Mouse (Mus musculus) left cerebral cortex, postnatal 14 days (tissue): ENCODE data around the gene Sned1. TPM values are rescaled to one million over a fixed set of nuclear protein-coding genes. Genes with fewer than 3 reads are reported as not detected.
A peak's percentile ranks its signal among the peaks of the same experiment; 100 is the strongest.

Source experiments
- DNase-seq, 2 experiments: peaks; one replicate each; pipeline ENCODE4 v3.0.0; 2021 to 2022; ENCODE audit warnings: low spot score in 2 of 2, mixed read lengths in 1 of 2
- intact Hi-C: fragments of 180-260 bp; cut with DNase I; formaldehyde crosslinking; loops from one replicate; pipeline ENCODE4 v1.15.1; 2025
- total RNA-seq, 2 experiments: library from RNA; stranded (reverse); gene quantifications; 2 replicates each; pipeline ENCODE4 v1.2.3; 2021

Gene Sned1
- total RNA-seq, 2 experiments from 2014 or later = 7.7 to 8.2 TPM

GRCm38 (mm10) chr1:93225731-93226520, 9.7 kb upstream of the Sned1 start:
- intact Hi-C loops = loop anchor here (5.0 kb wide), 1 partner anchor 49 kb away; no protein-coding TSS in a partner anchor
- DNase-seq = no peak

- no peak for DNase-seq
- intact Hi-C loops = loop anchor here (5.0 kb wide), 1 partner anchor 50 kb away; no protein-coding TSS in a partner anchor
Measured at GRCm38 (mm10) chr1:93227303-93227975, 8.2 kb upstream of the Sned1 start.

GRCm38 (mm10) chr1:93227976-93228365, 7.7 kb upstream of the Sned1 start:
- DNase-seq = no peak
- intact Hi-C loops = loop anchor here (5.0 kb wide), 1 partner anchor 51 kb away; no protein-coding TSS in a partner anchor

GRCm38 (mm10) chr1:93229221-93229620, 6.4 kb upstream of the Sned1 start:
- DNase-seq = no peak
- intact Hi-C loops = loop anchor here (5.0 kb wide), 1 partner anchor 52 kb away; no protein-coding TSS in a partner anchor

- intact Hi-C loops = loop anchor here (5.0 kb wide), 1 partner anchor 52 kb away; no protein-coding TSS in a partner anchor
- DNase-seq = no peak
Measured at GRCm38 (mm10) chr1:93229626-93230025, 6.0 kb upstream of the Sned1 start.

- peak in 1 of 2 experiments; percentile 12 for DNase-seq
- intact Hi-C loops = no loop called here
Measured at GRCm38 (mm10) chr1:93236545-93236924, 894 bp downstream of the Sned1 start.

GRCm38 (mm10) chr1:93237676-93238075, 2.0 kb downstream of the Sned1 start:
- intact Hi-C loops = no loop called here
- DNase-seq = no peak

- peak in 1 of 2 experiments; percentile 12 for DNase-seq
- intact Hi-C loops = no loop called here
Measured at GRCm38 (mm10) chr1:93238201-93238600, 2.6 kb downstream of the Sned1 start.

GRCm38 (mm10) chr1:93245936-93246335, 10.3 kb downstream of the Sned1 start:
- DNase-seq = no peak
- intact Hi-C loops = no loop called here

GRCm38 (mm10) chr1:93252586-93252985, 16.9 kb downstream of the Sned1 start:
- no peak for DNase-seq
- intact Hi-C loops = no loop called here

- intact Hi-C loops = no loop called here
- no peak for DNase-seq
Measured at GRCm38 (mm10) chr1:93255761-93256160, 20.1 kb downstream of the Sned1 start.

- intact Hi-C loops = no loop called here
- no peak for DNase-seq
Measured at GRCm38 (mm10) chr1:93257560-93257959, 21.9 kb downstream of the Sned1 start.

- DNase-seq = no peak
- intact Hi-C loops = no loop called here
Measured at GRCm38 (mm10) chr1:93267207-93267606, 31.6 kb downstream of the Sned1 start.

GRCm38 (mm10) chr1:93268246-93268645, 32.6 kb downstream of the Sned1 start:
- intact Hi-C loops = no loop called here
- no peak for DNase-seq

- no peak for DNase-seq
- intact Hi-C loops = no loop called here
Measured at GRCm38 (mm10) chr1:93270516-93271240, 35.0 kb downstream of the Sned1 start.

GRCm38 (mm10) chr1:93271751-93272150, 36.1 kb downstream of the Sned1 start:
- intact Hi-C loops = no loop called here
- no peak for DNase-seq

GRCm38 (mm10) chr1:93272409-93272821, 36.8 kb downstream of the Sned1 start:
- no peak for DNase-seq

GRCm38 (mm10) chr1:93275561-93275960, 39.9 kb downstream of the Sned1 start:
- intact Hi-C loops = no loop called here
- DNase-seq = no peak

More at GRCm38 (mm10) chr1:93272409-93272821, 36.8 kb downstream of the Sned1 start:
- intact Hi-C loops = no loop called here

- intact Hi-C loops = no loop called here
Measured at GRCm38 (mm10) chr1:93277041-93277440, 41.4 kb downstream of the Sned1 start.

GRCm38 (mm10) chr1:93289678-93290214, 54.1 kb downstream of the Sned1 start:
- no peak for DNase-seq
- intact Hi-C loops = no loop called here

More at GRCm38 (mm10) chr1:93277041-93277440, 41.4 kb downstream of the Sned1 start:
- no peak for DNase-seq
